Mouse (Mus musculus): ENCODE data around the gene Saxo1.

The Saxo1 gene

DNA sequence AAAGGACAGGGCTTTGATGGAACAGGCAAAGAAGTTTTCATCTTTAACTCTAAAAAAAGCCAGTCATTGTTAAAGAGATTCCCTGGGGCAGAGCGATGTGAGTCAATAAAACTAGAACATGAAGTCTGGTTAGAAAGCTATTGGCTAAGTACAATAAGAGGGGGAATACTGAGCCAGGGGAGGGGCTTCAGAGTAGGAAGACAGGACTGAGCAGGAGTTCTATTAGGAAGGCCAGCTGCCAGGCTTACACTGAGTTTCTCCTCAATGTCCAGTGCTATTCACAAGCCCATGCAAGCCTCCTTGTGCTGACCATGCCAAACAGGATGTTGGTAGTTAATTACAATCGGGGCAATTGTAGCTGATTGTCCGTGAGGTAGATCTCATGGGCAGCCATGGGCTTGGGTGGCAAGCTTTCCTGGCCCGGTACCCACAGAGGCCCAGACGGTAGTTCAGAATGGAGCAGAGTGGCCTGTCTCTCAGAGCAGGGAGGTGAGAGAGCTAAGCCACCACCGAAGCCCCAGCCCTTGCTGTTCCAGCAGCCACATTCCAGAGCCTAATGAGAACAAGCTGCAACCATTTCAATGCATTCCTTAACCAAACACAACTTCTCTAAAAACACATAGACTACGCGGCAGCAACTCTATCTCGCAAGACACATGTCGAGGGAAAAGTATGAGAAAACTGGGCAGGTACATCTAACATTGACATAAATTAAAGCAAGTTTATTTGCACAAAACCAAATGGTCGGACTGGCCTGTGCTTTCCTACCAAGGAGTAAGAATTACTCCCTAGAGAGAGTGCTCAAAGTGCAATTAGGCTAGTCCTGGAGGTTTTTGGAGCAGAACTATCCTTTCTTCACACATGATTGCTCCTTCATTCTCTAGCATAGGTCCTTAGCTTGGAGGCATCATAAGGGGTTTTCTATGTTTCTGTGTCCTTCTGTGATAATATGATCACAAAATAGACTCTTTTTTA is 30.7 kb downstream of the Saxo1 start:
- no peak for DNase-seq (ENCODE audit: low spot score in 2 of 2)

DNA sequence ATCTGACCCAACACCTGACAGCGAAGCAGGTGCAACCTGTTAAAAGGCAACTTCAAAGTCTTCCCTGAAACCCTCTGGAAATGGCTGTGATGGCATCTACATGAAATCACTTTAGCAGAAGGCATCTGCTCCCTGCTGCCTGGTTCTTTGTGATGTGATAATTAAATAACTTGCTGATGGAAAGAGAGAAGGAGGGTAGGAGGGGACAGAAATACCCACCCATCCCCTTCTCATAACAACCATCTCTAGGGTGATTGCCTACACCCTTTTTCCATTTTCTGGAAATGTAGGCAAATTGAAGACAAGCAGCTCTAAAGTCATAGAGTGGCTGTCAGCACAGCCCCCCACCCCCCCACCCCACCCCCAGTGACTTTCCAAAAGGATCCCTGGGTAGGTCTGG is 33.6 kb downstream of the Saxo1 start:
- DNase-seq (ENCODE audit: low spot score in 2 of 2) = no peak

DNA sequence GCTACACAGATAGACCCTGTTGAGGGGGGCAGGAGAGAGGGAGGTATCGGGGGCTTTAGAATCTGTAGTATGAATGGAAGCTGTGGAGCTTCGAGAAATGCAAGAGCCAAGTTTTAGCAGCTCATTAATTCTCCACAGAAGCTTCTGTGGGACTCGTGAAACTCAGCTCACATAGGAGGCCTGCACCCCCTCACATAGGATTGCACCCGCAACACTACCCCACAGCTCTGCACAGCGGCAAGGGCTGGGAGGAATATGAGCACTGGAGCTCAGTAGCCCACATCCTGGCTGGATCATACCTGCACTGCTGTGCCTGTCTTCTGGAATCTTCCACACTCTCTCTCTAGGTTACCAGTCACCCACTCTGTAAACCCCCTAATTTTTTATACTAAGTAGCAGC is 34.4 kb downstream of the Saxo1 start:
- no peak for DNase-seq (ENCODE audit: low spot score in 2 of 2)

DNA sequence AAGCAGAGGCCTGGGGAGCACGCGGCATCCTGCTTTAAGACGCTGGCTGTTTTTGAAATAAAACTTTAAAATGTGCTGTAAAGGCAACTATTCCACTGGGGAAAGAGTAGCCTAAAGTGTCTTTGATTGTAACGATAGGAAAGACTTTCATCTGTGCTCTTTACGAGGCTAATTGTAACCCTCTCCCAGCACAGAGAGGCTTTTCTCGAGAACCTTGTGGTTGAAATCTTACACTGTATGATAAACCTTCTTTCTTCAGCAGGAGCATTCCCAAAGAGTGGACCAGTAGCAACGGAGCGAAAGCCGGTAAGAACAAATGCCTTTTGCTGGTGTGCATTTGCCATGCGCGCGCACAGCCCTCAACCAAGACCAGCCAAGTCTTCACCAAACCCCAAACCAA is 37.4 kb downstream of the Saxo1 start:
- DNase-seq (ENCODE audit: low spot score in 2 of 2) = no peak

DNA sequence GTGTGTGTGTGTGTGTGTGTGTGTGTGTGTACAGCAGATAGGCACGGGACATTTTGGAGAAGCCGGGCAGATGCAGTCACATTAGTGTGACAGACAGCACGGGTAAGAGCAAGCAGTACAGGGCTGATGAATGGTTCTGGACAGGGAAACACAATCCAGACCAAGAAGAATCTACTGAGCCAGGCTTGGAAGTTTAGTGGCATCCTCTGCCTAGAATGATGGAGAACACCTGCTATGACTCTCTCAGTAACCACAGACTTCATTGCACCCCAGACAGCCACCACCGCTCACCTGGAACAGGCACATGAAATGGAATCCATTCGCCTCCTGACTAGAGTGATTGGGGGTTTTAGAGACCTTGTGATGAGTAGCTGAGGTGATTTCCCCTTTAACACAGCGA is 38.2 kb downstream of the Saxo1 start:
- no peak for DNase-seq (ENCODE audit: low spot score in 2 of 2)

DNA sequence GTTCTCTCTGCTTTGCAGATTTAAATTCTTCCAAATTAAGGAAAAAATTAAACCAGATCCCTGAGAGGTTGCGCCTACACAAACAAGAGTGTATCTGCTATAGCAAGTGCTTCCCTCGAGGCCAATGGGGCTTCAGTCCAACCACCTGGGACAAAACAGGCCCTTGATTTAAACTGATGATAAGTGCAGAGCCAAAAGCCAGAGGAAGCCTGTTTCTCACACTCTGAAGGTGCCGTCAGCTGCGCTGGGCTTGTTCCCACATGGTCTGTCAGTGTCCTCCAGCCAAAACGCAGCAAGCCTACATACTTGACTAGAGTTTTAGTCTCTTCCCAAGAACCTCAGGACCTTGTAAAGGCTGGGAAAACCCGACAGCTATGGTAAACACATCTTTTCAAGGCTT is 53.5 kb downstream of the Saxo1 start:
- no peak for DNase-seq (ENCODE audit: low spot score in 2 of 2)

DNA sequence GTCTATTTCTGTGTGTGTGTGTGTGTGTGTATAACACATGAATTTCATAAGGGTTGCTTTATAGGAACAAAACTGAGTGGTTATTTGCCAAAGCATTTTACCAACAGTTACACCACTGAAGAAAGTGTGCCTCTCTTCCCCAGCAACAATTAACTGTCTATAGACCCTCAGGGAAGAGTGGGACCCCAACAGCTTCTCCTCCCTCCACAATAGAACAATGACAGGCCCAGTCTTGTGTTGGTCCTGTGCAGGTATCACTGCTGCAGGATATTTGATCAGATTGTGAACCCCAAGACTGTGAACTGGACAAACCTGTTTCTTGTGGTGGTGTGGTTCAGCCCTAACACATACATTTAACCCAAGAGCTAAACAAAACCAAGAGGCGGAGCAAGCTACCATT is 58.6 kb downstream of the Saxo1 start:
- no peak for DNase-seq (ENCODE audit: low spot score in 2 of 2)

DNA sequence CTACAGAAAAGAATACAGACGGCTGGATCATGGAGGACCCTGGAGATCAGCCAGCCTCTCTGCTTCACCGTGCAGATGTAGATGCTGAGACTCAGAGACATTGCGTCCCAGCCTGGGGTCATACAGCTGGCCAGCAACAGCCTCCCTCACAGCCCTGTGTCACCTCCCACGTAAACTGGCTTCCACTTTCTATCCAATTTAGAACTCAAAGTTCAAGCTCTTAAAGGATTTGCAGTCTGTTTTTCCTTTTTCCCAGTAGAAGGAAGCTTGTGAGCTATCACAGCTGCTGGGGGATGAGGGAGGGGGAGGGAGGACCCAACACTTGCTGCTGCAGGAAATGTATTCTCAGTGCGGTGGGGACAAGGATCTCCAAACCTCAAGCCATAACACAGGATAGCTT is 59.4 kb downstream of the Saxo1 start:
- DNase-seq (ENCODE audit: low spot score in 2 of 2) = no peak

DNA sequence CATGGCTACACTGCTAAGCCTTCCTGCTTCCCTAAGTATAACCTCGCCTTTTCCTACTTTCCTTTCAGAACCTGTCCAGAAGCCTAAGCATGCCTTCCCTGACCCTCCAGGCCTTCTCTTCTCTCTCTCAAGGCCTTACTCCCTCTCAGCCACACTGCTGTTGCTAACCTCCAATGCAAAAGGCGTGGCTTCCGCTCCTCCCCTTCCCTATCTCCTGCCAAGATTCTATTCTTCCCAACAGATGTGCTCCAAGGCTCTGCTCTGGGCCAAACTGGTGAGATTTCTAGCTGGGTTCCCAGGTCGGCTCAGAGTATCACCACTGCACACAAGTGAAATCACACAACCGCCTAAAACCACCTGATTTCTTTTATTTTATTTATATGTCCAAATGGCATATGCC is 69.0 kb downstream of the Saxo1 start:
- no peak for DNase-seq (ENCODE audit: low spot score in 2 of 2)

DNA sequence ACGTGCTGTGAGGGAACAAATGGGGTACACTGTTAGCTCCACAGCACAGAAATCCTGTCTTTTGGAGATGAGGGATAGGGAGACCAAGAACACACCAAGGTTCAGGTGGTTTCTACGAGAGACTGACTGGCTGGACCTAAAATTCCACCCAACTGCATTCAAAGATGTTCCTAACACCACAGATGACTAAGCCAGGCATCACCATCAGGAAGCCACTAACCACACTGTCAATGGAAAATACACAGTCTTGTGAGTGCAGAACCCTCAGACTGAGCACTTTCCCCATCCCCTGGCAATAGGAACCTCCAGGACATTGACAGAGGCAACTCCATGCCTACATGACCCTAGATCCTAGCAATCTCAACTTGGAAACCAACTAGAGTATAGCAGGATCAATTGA is 71.2 kb downstream of the Saxo1 start:
- no peak for DNase-seq (ENCODE audit: low spot score in 2 of 2)

DNA sequence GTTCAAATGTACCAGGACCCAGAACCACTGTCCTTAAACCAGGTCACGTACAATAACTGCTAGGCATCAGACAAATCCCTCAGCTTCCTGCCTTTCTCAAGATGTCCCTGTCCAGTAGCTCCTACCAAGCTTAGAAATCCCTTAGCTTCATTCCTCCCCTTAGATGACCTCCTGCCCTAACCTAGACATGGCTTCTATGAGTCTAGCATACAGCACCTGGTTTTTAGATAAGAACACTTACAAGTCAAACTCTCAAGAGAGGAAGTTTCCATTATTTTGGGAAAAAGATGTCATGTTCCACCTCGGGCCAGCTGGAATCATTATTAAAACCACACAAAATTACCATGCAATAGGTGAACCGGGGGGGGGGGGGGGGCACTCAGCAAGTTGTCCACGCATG is 71.6 kb downstream of the Saxo1 start:
- no peak for DNase-seq (ENCODE audit: low spot score in 2 of 2)

DNA sequence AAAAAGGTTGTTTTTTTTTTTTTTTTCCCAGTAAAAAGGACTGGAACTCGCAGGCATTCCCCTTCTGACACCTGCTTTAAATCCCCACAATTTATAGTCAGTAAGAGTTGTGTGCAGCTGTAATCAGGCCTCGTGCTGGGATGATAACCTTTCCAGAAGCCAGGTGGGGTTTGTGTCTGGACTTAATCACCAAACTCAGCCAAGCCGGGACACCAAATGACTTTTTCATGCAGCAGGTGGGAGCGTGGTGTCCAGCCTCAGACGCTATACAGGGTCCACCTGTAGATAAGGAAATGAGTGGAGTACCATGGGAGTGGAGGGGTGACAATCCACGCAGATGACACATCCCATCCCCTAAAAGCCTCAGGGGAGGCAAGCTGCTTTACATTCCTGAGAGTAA is 73.1 kb downstream of the Saxo1 start:
- no peak for DNase-seq (ENCODE audit: low spot score in 2 of 2)

DNA sequence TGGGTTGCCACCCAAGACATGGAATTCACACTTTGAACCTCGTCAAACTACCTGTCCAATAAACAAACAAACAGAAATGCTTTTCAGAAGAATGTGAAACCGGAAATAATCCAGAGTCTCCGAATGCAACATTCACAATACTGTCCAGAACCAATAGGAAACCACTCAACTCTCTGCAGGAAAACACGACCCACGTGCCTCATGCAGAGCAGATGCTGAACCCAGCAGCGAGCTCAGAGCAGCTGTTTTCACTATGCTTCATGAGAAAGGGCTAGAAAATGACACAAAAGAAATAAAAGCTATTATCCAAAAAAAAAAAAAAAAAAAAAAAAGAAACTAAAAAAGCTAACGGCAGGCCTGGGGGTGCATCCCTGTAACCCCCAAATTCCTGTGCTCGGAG is 74.4 kb downstream of the Saxo1 start:
- DNase-seq (ENCODE audit: low spot score in 2 of 2) = no peak

DNA sequence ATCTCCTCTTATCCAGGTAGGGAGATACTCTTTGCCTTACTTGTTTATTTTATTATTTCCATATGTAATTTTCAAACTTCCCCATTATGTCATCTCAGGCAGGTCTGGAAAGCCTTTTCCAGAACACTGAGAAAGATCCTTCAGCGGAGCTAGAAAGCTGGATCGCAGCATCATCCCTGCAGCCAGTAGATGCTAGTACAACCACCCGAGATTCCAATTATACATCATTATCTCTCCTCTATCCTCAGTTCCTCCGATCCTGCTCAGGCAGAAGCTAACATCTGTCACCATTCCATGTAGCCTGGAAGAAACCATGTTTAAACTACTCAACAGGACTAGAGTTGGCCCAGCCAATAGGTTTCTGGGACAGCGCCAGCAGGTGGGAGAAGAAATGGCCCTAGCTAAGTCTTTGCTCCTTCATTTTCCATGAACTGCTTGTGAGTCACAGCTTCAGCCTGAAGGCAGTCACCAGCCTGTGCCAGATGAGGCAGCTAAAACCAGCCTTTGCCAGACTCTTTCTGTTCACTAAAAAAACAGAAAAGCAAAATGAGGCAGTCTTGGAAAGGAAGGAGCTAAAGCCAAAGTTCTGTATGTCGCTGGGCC is 75.0 kb downstream of the Saxo1 start:
- DNase-seq (ENCODE audit: low spot score in 2 of 2) = peak in 1 of 2 experiments; percentile 73

DNA sequence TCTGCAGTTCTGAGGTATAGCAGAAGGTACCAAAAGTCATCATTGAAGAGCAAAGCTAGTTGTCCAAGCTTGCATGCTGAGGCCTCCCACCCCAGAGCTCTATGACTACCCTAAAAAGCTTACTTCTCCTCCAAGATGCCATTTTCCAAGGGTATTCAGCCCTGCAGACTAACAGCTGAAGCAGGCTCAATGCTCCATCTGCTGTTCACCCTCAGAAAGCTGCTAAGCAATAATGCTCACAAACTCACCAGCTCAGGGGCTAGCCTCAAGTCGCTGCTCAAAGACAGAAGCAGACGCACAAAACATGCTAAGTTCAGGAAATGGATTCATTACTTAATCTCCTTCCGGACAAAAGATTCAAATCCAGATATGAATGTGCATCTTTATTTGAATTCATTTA is 77.2 kb downstream of the Saxo1 start:
- DNase-seq (ENCODE audit: low spot score in 2 of 2) = peak in 1 of 2 experiments; percentile 30

DNA sequence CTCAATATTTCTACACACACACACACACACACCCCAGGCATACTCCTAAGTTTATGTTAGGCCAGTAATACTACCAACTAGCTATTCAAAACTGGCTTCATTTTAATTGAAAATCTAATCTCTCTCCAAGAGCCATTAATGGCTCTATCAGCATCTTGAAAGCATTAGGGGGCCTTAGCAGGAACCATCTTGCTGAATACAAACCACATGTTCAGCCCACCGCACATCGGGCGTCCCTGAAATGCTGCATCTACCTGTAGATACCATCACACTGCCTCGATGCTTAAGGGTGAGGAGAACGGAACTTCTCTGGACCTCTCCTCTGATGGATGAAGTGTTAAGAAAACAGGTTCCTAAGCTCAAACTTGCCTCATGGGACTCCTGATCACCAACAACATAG is 93.3 kb downstream of the Saxo1 start:
- DNase-seq (ENCODE audit: low spot score in 2 of 2) = no peak

DNA sequence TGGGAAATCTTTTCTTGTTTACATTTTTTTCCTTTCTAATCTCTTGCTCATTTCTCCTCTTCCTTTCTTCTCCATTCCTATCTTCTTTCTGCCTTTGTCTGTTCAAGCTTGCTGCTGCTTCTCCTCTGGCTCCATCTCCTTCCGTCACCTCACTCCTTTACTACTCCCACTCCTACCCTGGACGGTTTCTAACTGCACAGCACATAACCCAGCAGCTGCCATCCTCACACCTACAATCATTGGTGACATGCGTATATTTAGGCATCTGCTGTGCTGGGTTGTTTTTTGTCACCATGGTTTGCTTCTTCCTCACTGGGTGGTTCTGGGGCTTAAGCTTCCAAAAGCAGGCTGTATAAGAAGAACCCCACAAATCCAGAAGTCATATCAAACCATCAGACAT is 107.7 kb downstream of the Saxo1 start:
- peak in 1 of 2 experiments; percentile 11 for DNase-seq (ENCODE audit: low spot score in 2 of 2)

DNA sequence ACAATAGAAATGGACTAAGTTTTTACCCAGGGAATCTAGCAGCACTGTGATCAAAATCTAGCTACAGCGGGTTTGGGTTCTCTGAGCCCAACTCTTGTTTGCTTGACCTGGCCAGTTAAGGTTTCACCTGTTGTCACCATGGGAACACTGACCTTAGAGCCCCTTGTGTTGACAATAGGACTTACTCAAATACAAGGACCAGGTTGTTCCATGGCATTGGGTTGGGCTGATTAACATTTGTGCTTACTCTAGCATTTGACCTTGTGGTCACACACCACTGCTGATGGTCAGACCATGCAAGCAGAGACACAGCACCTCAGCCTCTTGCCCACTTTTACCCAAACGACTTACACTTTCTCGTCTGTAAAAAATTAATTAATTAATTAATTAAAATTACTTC is 121.8 kb downstream of the Saxo1 start:
- no peak for DNase-seq (ENCODE audit: low spot score in 2 of 2)

DNA sequence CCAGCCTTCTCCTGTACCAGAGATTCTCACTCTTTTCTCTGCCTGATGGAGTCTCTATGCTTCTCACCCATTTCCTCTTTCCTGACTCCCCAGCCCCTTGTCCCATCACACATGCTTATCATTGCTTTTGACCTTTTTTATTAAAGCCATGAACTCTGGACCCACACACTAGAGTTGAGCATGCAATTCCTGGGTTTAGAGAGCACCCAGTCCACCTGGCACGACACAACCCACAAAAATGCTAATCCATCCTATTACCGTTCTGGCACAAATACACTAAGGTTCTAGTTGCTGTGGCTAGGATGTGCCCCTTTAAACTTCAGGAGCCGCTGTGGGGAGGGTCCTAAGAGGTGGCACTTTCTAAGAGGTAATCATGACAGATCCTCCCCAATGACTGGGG is 122.5 kb downstream of the Saxo1 start:
- no peak for DNase-seq (ENCODE audit: low spot score in 2 of 2)

DNA sequence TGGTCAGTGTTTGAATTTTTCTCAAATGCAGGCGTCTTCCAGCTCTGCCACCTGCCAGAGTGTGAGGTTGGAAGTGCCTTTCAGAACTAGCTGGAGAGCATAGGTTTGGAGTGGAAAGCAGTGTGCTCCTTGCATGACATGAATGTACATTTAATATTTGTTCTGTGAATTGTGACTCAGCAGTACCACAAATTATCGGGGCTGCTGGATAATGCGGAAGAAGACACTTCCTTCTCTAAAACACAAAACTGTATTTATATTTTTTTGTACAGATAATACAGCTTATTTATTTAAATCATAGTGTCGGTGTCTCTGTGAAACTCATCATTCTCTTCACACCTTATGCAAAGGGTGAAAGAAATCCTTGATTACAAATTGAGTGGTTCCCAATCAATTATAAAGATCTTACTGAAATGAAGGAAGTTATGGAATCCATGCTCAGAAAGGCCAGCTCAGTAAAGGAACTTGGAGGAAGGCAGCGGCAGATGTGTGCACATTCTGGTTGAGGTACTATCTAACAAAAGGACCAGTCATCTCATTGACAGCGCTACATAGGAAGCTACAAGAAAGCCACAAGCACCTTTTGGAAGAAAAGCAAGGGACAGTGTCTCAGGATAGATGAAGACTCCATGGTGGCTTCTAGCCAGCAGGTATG is 129.9 kb downstream of the Saxo1 start:
- DNase-seq (ENCODE audit: low spot score in 2 of 2) = no peak

DNA sequence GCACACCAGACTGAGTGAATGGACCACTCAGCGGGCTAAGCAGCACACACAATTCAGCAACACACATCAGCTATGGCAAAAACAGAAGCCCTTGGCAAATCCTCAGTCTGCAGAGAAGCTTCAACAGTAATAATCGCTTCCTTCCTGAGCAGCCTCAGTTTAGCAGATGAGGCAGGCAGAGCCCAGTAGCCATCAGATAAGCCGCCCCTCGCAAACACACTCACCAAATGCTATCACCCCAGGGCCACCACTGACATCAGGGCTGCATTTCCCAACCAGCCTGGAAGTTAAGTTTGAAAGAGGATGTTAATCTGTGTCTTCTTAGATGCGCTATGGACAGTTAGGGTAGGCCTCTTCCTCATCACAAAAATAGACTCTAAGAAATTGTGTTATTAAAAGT is 130.8 kb downstream of the Saxo1 start:
- no peak for DNase-seq (ENCODE audit: low spot score in 2 of 2)

DNA sequence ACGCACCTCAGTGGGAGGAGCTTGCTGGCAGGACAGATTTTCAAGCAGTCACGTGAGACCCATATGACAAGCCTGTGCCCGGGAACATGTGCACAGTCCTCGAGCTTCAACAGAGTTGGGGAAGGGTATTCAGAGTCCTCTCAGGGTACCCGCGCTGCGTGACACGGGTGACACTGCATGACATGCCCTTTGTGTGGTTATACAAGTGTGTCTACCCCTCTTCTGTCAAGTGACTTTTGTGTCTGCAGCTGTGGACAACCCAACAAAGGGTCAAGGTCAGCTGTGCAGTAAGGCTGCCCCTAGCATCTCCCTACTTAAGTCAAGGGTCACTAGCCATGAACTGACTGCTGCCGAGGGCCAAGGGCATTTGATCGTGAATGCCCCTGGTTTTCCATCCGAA is 131.6 kb downstream of the Saxo1 start:
- no peak for DNase-seq (ENCODE audit: low spot score in 2 of 2)

DNA sequence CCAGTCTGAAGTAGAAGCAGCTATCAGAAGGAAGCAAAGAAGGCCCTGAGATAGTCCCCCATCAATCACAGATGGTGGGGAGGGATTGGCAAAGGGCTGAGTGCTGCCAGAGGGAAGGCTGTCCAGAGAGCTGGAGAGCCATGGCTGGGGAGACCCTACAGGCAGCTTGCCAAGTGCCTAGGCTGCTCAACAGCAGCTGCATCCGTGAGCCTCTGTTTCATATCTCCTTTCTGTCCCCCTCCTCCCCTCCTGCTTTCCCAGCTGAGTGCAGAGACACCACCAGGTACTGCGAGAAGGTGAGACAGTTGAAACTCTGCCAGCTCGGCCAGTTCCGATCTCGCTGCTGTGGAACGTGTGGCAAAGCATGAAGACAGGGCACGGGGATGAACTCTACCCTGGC is 132.5 kb downstream of the Saxo1 start:
- DNase-seq (ENCODE audit: low spot score in 2 of 2) = no peak

Measured in left cerebral cortex, adult 9 months (tissue).